Mouse (Mus musculus) limb, embryonic 14.5 days (tissue): ENCODE measurements around the gene Fam71b. TPM values are rescaled to one million over a fixed set of nuclear protein-coding genes. Genes with fewer than 3 reads are reported as not detected.

Source experiments
- ATAC-seq: fragments of 200-750 bp; cut with Nextera tagmentation; 2 replicates; pipeline ENCODE4 v1.8.0; 2017; ENCODE audit warnings: low read depth, moderate number of reproducible peaks, moderate TSS enrichment; ENCODE audit not compliant: low FRiP score
- DNase-seq: peaks from one replicate; pipeline ENCODE4 v3.0.0-alpha.2; 2015; ENCODE audit warnings: low spot score
- H3K27ac ChIP-seq: fragments of 300-500 bp; sonication (generic); replicated peaks from 2 replicates; pipeline ENCODE4 v1.5.1; 2014; ENCODE audit warnings: low read depth, mild to moderate bottlenecking, low read length, moderate library complexity, mixed read lengths
- H3K27me3 ChIP-seq: fragments of 300-500 bp; sonication (generic); 2 replicates; pipeline ENCODE4 v1.6.1; 2014; ENCODE audit warnings: low read length, mixed read lengths; ENCODE audit not compliant: control insufficient read depth, insufficient read depth
- H3K36me3 ChIP-seq: fragments of 300-500 bp; sonication (generic); 2 replicates; pipeline ENCODE4 v1.6.1; 2014; ENCODE audit warnings: mild to moderate bottlenecking, low read length, moderate library complexity, mixed read lengths; ENCODE audit not compliant: control insufficient read depth, insufficient read depth
- H3K4me1 ChIP-seq: fragments of 300-500 bp; sonication (generic); 2 replicates; pipeline ENCODE4 v1.6.1; 2014; ENCODE audit warnings: antibody characterized with exemption, low read length, mixed read lengths; ENCODE audit not compliant: control insufficient read depth, insufficient read depth
- H3K4me2 ChIP-seq: fragments of 300-500 bp; sonication (generic); replicated peaks from 2 replicates; pipeline ENCODE4 v1.6.1; 2014; ENCODE audit warnings: low read depth, mild to moderate bottlenecking, low read length, moderate library complexity; ENCODE audit not compliant: severe bottlenecking
- H3K4me3 ChIP-seq: fragments of 300-500 bp; sonication (generic); replicated peaks from 2 replicates; pipeline ENCODE4 v1.5.1; 2014; ENCODE audit warnings: low read length
- H3K9ac ChIP-seq: fragments of 300-500 bp; sonication (generic); 2 replicates; pipeline ENCODE4 v1.6.1; 2014; ENCODE audit warnings: mild to moderate bottlenecking, low read depth, low read length, moderate library complexity; ENCODE audit not compliant: severe bottlenecking
- H3K9me3 ChIP-seq: fragments of 300-500 bp; sonication (generic); 2 replicates; pipeline ENCODE4 v1.6.1; 2016; ENCODE audit warnings: low read length; ENCODE audit not compliant: control insufficient read depth
- POLR2A ChIP-seq: fragments of 200-500 bp; IDR thresholded peaks from 2 replicates; pipeline ENCODE4 v1.8.0; 2012; ENCODE audit warnings: inconsistent platforms, mild to moderate bottlenecking, moderate library complexity, borderline replicate concordance; ENCODE audit not compliant: insufficient read depth, insufficient read length; ENCODE audit errors: extremely low read depth
- WGBS: fragments of 180-500 bp; shearing (Covaris S2); extraction: QIAGEN DNeasy Blood & Tissue Kit; methylation state at CpG from one replicate; pipeline ENCODE4 v1.1.7; 2014; 5-methylcytosine and 5-hydroxymethylcytosine counted together
- polyA plus RNA-seq, 2 experiments: library from polyadenylated mRNA; depleted of rRNA in 1 of 2; stranded (reverse) in 1 of 2; unstranded in 1 of 2; fragments of >200 nt; fragmentation: Nextera tagmentation in 1 of 2; extraction: Ambion mirVana in 1 of 2; gene quantifications; 2 replicates each; pipeline versions ENCODE4 v1.2.1 to v1.2.3; 2012 to 2014

The Fam71b gene
- polyA plus RNA-seq, 2 experiments = not detected

GRCm38 (mm10) chr11:46386556-46386955, 9.8 kb upstream of the Fam71b start:
- H3K9me3 ChIP-seq = no peaks in the 10 kb centered on the region
- 83% methylated on average over 8 of the region's 8 CpGs for WGBS
- ATAC-seq (no peak), DNase-seq (no peak)
- H3K4me2 ChIP-seq = no peak overlapping the region
- no peak for TF ChIP-seq POLR2A
- no peaks in the 10 kb centered on the region for H3K36me3 ChIP-seq
- no peak overlapping the region for H3K9ac ChIP-seq
- H3K27me3 ChIP-seq = no peaks in the 10 kb centered on the region
- no peak overlapping the region for H3K4me3 ChIP-seq
- H3K4me1 ChIP-seq = no peaks in the 10 kb centered on the region
- H3K27ac ChIP-seq = no peak overlapping the region

- no peaks in the 10 kb centered on the region for H3K27me3 ChIP-seq
- no peak overlapping the region for H3K4me3 ChIP-seq
- H3K36me3 ChIP-seq = no peaks in the 10 kb centered on the region
- H3K4me1 ChIP-seq = no peaks in the 10 kb centered on the region
- no peak for ATAC-seq
- H3K9ac ChIP-seq = no peak overlapping the region
- TF ChIP-seq POLR2A = no peak
- no peak for DNase-seq
- no peak overlapping the region for H3K4me2 ChIP-seq
- H3K27ac ChIP-seq = no peak overlapping the region
- 91% methylated on average over 8 of the region's 8 CpGs for WGBS
- no peaks in the 10 kb centered on the region for H3K9me3 ChIP-seq
These were observed 9.3 kb upstream of the Fam71b start for GRCm38 (mm10) chr11:46387061-46387460.

- DNase-seq (no peak), ATAC-seq (no peak)
- TF ChIP-seq POLR2A = no peak
- H3K9me3 ChIP-seq = no peaks in the 10 kb centered on the region
- no peaks in the 10 kb centered on the region for H3K4me1 ChIP-seq
- no peak overlapping the region for H3K4me3 ChIP-seq
- H3K9ac ChIP-seq = no peak overlapping the region
- no peak overlapping the region for H3K27ac ChIP-seq
- H3K4me2 ChIP-seq = no peak overlapping the region
- no peaks in the 10 kb centered on the region for H3K27me3 ChIP-seq
- 52% methylated on average over 6 of the region's 6 CpGs for WGBS
- H3K36me3 ChIP-seq = no peaks in the 10 kb centered on the region
These were observed 7.9 kb upstream of the Fam71b start for GRCm38 (mm10) chr11:46388438-46388837.

- H3K4me3 ChIP-seq = no peak within 1 kb of the TSS
- H3K27me3 ChIP-seq = no peaks in the 10 kb centered on the region
- no peak within 1 kb of the TSS for H3K4me2 ChIP-seq
- TF ChIP-seq POLR2A = no peak
- H3K9ac ChIP-seq = no peak within 1 kb of the TSS
- no peaks in the 10 kb centered on the region for H3K4me1 ChIP-seq
- DNase-seq = no peak
- ATAC-seq = no peak
- no peak within 1 kb of the TSS for H3K27ac ChIP-seq
- no peaks in the 10 kb centered on the region for H3K9me3 ChIP-seq
- WGBS = 80% methylated on average over 13 of the region's 13 CpGs
- no peaks in the 10 kb centered on the region for H3K36me3 ChIP-seq
These were observed 6.8 kb upstream of the Fam71b start, which contains the start of gene Itk for GRCm38 (mm10) chr11:46389336-46390117. Itk (minus strand) TSS chr11:46389515.

GRCm38 (mm10) chr11:46390621-46391020, 5.7 kb upstream of the Fam71b start:
- WGBS = 47% methylated on average over 3 of the region's 3 CpGs

More at GRCm38 (mm10) chr11:46390621-46391020, 5.7 kb upstream of the Fam71b start:
- TF ChIP-seq POLR2A = no peak
- DNase-seq (no peak), ATAC-seq (no peak)
- H3K36me3 ChIP-seq = no peaks in the 10 kb centered on the region
- no peak overlapping the region for H3K4me2 ChIP-seq
- H3K27me3 ChIP-seq = no peaks in the 10 kb centered on the region
- H3K9ac ChIP-seq = no peak overlapping the region
- H3K4me1 ChIP-seq = no peaks in the 10 kb centered on the region
- H3K9me3 ChIP-seq = no peaks in the 10 kb centered on the region
- H3K27ac ChIP-seq = no peak overlapping the region
- no peak overlapping the region for H3K4me3 ChIP-seq
